Mouse (Mus musculus) adrenal gland, adult 10 weeks (tissue): Measurements from ENCODE around the gene Slc25a23. TPM values are rescaled to one million over a fixed set of nuclear protein-coding genes. Genes with fewer than 3 reads are reported as not detected.

Experiments used
- polyA plus RNA-seq: library from polyadenylated mRNA; stranded (reverse); fragments of 350-450 nt; fragmentation: Illumina TruSeq; extraction: RNeasy Lipid Tissue Mini Kit (QIAGEN cat#74804); gene quantifications from one replicate; pipeline ENCODE4 v1.2.3, GENCODE M21; 2014; ENCODE audit warnings: low read depth, low replicate concordance

Gene Slc25a23
- 18.0 TPM for polyA plus RNA-seq

DNA sequence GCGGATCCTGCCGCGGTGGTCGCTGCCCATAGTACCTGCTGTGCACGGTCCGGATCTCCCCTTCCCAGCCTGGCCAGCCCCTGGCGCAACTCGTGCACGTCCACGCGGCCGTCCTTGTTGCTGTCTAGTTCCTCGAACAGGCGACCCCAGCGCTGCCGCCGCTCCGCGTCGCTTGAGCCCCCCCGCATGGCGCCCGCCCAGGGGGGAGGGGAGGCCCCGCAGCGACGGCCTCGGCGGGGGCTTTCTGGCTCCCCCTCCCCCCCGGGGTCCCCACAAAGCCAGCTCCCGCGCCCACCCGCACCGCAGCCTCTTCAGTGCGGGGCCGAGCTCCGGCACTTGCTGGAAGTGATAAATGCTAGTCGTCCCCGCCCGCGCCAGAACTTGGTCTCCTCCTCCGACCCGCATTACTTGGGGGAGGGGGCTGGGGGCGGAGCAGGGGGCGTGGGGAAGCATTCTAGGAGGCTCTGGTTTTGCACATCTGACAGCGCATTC lies at the start of gene Slc25a23:
Gene Slc25a23, minus strand, starts transcription at position 378 of the 492 bp plus-strand sequence.

DNA sequence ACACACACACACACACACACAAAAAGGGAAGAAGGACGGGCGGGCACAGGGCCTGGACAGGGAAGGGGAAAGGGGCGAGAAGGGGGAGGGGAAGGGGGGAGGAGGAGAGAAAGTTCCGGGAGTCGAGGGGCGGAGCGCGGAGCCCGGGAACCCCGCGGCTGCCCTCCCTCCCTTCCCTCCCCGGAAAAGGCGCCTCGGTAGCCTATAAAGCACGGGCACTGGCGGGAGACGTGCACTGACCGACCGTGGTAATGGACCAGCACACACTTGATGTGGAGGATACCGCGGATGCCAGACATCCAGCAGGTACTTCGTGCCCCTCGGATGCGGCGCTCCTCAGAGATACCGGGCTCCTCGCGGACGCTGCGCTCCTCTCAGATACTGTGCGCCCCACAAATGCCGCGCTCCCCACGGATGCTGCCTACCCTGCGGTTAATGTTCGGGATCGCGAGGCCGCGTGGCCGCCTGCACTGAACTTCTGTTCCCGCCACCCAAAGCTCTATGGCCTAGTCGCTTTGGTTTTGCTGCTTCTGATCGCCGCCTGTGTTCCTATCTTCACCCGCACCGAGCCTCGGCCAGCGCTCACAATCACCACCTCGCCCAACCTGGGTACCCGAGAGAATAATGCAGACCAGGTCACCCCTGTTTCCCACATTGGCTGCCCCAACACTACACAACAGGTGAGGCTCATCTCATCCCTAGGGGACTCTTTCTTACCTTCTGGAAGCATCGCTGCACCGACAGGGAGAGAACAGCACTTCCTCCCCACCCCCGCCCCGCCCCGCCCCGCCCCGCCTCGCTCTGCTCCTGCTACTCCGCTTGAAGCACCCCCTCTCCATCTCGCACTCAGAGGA lies 45.7 kb upstream of the Slc25a23 start, which contains the start of gene Tnfsf9:
Gene Tnfsf9, plus strand, starts transcription at position 145 of the 854 bp plus-strand sequence.

DNA sequence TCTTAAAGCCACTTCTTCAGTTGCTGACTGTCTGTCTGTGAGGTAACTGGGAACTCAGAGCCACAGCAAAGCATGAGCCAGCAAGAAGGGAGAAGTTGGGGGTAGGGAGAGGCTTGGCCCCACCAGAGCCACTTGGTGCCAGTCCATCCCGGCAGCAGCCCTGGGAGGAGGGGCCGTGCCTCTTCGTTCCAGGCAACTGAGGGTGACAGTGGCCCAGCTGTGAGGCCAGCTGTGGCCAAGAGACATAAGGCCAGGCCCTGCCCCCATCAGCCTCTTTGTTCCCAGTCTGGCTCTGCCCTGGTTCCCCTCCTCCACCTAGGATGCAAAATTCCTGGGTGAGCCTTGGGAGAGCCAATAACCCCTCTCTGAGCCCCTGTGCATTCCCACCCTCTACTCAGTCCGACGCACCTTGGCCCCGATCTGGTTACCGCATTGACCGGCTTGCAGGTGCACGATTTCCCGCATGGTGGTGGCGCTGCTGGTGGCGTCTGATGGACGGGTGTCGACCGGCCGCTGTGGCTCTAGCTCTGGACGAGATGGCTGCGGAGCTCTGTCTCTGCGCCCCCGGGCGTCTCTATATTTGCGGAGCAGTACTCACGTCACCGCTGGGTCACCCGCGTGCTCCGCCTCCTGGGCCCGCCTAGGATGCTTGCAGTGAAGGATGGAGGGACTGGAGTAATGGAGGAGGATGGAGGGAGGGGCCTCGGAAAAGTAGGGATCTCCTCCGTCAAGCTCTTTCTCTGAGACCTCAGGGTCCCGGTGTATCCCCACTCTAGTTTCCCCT lies 27.6 kb upstream of the Slc25a23 start, which contains the start of gene Tubb4a:
Gene Tubb4a, minus strand, starts transcription at position 734 of the 784 bp plus-strand sequence.

GRCm38 (mm10) chr17:57078336-57078735 lies 18.7 kb upstream of the Slc25a23 start, which contains the start of gene Dennd1c:
Gene Dennd1c (minus strand): TSS chr17:57078514.

DNA sequence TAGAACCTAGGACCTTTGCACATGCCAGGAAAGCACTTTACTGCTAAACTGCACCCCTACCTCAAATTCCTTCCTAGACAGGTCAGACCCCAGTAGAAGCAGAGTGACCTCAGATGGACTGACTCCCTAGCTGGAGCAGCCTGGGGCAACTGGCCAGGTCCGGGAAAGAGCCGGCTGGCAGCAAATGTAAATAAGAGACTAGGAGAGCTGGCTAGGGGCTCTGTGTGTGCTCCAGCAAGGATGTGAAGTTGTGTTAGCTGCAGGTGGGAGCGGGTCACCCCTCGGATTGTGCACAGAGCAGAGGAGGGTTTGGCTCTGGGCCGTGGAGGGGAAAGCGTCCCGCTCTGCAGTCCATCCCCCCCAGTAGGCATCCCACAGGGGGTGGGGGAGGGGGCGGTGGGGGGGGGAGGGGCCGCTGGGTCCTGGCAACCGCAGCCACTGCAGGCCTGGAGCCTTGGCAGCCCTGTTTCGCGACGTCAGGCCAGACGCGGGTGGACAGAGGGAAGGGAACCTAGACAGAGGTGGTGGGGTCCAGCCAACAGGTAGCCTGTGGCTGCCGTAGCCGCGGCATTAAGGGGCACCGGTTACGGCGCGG lies 675 bp downstream of the Slc25a23 start, which contains the start of gene Crb3:
Gene Crb3, plus strand, starts transcription at position 215 of the 595 bp plus-strand sequence.

GRCm38 (mm10) chr17:57041554-57041953 lies 18.1 kb downstream of the Slc25a23 start, which contains the start of gene Slc25a41:
Gene Slc25a41 (minus strand): TSS chr17:57041654.

DNA sequence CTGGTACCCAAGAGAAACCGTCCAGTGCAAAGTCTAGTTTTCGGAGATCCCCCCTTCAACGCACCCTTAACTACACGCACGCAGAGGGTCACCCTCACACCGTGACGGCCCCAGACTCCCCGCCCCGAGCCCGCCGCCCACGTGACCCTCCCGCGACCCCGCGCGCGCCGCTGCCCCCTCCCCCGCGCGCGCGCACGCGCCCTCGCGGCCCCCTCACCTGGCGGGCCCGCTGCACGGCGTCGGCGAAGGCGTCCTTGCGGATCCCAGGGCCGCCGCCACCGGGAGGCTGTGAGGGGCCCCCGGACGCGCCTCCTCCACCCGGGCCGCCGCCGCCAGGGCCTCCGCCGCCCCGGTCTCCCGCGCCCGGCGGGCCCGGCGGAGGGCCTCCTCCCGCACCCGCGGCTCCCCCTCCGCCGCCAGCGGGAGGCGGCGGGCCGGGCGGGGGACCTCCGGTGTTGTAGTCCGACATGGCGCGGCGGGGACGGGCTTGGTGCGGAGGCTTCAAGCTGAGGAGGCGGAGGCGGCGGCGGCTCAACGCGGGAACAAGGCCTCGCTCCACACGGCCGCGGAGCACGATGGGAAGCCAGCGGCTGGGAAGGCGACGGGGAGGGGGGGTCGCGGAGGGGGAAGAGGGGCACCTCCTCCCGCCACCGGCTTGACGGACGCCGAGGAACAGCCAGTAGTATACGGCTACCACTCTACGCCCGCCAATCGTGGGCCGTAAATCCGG lies 28.6 kb downstream of the Slc25a23 start, which contains the start of gene Khsrp:
Gene Khsrp, minus strand, starts transcription at position 592 of the 730 bp plus-strand sequence.

GRCm38 (mm10) chr17:57011236-57012141 lies 48.2 kb downstream of the Slc25a23 start, which contains the start of the genes Gtf2f1 and Gm17949:
Gene Gtf2f1 (minus strand): TSS chr17:57011288.
Gene Gm17949 (plus strand): TSS chr17:57011469.

DNA sequence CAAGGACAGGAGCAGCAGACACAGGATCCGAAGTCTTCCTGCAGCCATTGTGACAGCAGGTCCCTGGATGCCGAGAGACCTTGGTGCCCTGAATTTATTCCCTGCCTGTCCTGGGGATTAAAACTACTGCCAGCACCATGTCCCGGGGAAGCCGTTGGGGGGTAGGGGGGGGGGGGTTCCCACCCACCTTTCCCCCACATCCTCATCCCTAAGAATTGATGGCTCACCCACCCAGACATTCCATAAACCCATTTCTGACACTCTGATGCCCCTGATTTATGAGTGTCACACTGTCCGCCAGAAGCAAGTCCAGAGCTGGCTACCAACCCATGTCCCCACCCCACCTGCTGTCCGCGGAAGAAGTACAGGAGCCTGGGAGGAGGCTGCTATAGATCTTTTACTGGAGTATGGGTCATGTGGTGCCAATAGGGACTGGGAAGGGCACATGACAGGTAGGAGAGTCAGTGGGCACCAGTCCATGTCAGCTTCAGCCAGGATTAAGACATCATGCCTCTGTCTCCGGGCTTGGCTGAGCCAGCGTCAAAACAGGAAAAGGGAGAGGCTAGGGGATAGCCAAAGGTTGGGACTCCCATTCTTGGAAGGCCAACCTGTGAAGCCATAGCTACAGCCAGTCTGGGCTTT lies 59.6 kb downstream of the Slc25a23 start, which contains the start of gene Pspn:
Gene Pspn, minus strand, starts transcription at position 51 of the 642 bp plus-strand sequence.

DNA sequence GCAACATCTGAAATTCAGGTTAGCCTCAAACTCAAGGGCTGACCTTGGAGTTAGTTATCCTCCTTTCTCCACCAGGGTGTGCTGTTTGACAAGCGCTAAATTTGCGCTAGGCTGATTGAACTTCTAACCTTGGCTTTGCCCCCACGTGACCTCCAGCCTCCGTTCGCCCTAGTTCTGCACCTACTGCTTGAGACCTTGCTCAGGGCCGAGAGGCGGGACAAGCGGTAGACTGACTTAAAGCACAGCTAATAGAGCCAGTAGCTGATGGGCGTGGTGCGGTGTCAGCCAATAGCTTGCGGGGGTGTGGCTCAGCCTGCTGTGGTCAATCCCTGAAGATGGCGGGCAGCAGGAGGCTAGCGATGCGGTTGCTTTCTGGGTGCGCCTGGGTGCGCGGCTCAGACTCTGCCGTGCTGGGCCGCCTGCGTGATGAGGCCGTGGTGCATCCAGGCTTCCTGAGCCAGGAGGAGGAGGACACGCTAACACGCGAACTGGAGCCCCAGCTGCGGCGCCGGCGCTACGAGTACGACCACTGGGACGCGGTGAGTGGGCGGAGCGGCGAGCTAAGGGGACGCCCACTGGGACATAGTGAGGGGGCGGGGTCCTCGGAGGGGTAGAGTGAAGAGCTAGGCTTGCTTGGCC lies 62.5 kb downstream of the Slc25a23 start, which contains the start of gene Alkbh7:
Gene Alkbh7, plus strand, starts transcription at position 311 of the 639 bp plus-strand sequence.

Other genes with a start within 250 kb of the Slc25a23 start
- 0.41 TPM for gene Rfx2, start 228.8 kb downstream of the Slc25a23 start, polyA plus RNA-seq
- gene Acsbg2, start 185.4 kb downstream of the Slc25a23 start, polyA plus RNA-seq: not detected
- gene 1700061G19Rik, start 184.4 kb downstream of the Slc25a23 start, polyA plus RNA-seq: not detected
- gene Mllt1, start 124.4 kb downstream of the Slc25a23 start, polyA plus RNA-seq: 0.99 TPM
- gene Acer1, start 77.7 kb downstream of the Slc25a23 start, polyA plus RNA-seq: not detected
- 4.8 TPM for gene Clpp, start 69.6 kb downstream of the Slc25a23 start, polyA plus RNA-seq
- 2.6 TPM for gene Alkbh7, start 62.5 kb downstream of the Slc25a23 start, polyA plus RNA-seq
- not detected for gene Pspn, start 59.8 kb downstream of the Slc25a23 start, polyA plus RNA-seq
- gene Gtf2f1, start 48.6 kb downstream of the Slc25a23 start, polyA plus RNA-seq: 4.7 TPM
- gene Gm17949, start 48.4 kb downstream of the Slc25a23 start, polyA plus RNA-seq: not detected
- gene Khsrp, start 28.3 kb downstream of the Slc25a23 start, polyA plus RNA-seq: 10.8 TPM
- gene Slc25a41, start 18.2 kb downstream of the Slc25a23 start, polyA plus RNA-seq: not detected
- gene Crb3, start 758 bp downstream of the Slc25a23 start, polyA plus RNA-seq: not detected
- gene Dennd1c, start 18.7 kb upstream of the Slc25a23 start, polyA plus RNA-seq: 0.29 TPM
- gene Tubb4a, start 27.9 kb upstream of the Slc25a23 start, polyA plus RNA-seq: 0.41 TPM
- not detected for gene Tnfsf9, start 45.5 kb upstream of the Slc25a23 start, polyA plus RNA-seq
- not detected for gene Cd70, start 89.9 kb upstream of the Slc25a23 start, polyA plus RNA-seq
- not detected for gene Tnfsf14, start 134.3 kb upstream of the Slc25a23 start, polyA plus RNA-seq
- 472 TPM for gene C3, start 168.3 kb upstream of the Slc25a23 start, polyA plus RNA-seq
- 5.9 TPM for gene Gpr108, start 188.6 kb upstream of the Slc25a23 start, polyA plus RNA-seq
- gene Trip10, start 189.6 kb upstream of the Slc25a23 start, polyA plus RNA-seq: 2.3 TPM
- gene Vav1, start 219.2 kb upstream of the Slc25a23 start, polyA plus RNA-seq: 0.35 TPM